Mouse (Mus musculus): Measurements from ENCODE around the gene Pik3r3.

- TF ChIP-seq CTCF (IDR thresholded peaks at IDR 0.05) (no peak), POLR2A (IDR thresholded peaks at IDR 0.05; ENCODE audit: insufficient read depth, low read depth, low read length) (no peak)
Observed at GRCm38 (mm10) chr4:116175136-116175535, 46.3 kb upstream of the Pik3r3 start.

Data from heart, adult 2 months (tissue).